Mouse (Mus musculus): ENCODE measurements around the gene Rfc4. TPM values are rescaled to one million over a fixed set of nuclear protein-coding genes. Genes with fewer than 3 reads are reported as not detected.

Rfc4 gene
- 136 TPM in 2 replicates for polyA plus RNA-seq (2015; fragmentation: Nextera tagmentation; extraction: Ambion mirVana)

GRCm38 (mm10) chr16:23127673-23128375, at the start of gene Rfc4:
Gene Rfc4 (minus strand): TSS chr16:23127737.
- under 1% methylated on average over 51 of the region's 51 CpGs for WGBS
- Histone ChIP-seq H3K9me3 (no peaks in the 10 kb centered on the region), H3K27me3 (no peaks in the 10 kb centered on the region), H3K4me2 (replicated peaks) (peak within 1 kb of the TSS; percentile 86), H3K4me1 (peaks cover 14% of the 10 kb centered on the region), H3K4me3 (peak within 1 kb of the TSS; percentile 75), H3K36me3 (peaks cover 13% of the 10 kb centered on the region), H3K9ac (peak within 1 kb of the TSS; percentile 89), H3K27ac (peak within 1 kb of the TSS; percentile 98)
- ATAC-seq (ENCODE audit: low FRiP score, low read depth): peak; percentile 93

GRCm38 (mm10) chr16:23175956-23176355, 48.4 kb upstream of the Rfc4 start:
- WGBS: 47% methylated on average over 3 of the region's 3 CpGs
- H3K27me3 ChIP-seq: no peaks in the 10 kb centered on the region
- no peak overlapping the region for H3K4me2 ChIP-seq (replicated peaks)
- no peaks in the 10 kb centered on the region for H3K9me3 ChIP-seq
- no peak overlapping the region for H3K9ac ChIP-seq
- no peak overlapping the region for H3K27ac ChIP-seq
- no peak overlapping the region for H3K4me3 ChIP-seq
- no peaks in the 10 kb centered on the region for H3K36me3 ChIP-seq
- no peak for ATAC-seq (ENCODE audit: low FRiP score, low read depth)
- no peaks in the 10 kb centered on the region for H3K4me1 ChIP-seq

- no peak for ATAC-seq (ENCODE audit: low FRiP score, low read depth)
- Histone ChIP-seq H3K4me3 (no peak overlapping the region), H3K9me3 (no peaks in the 10 kb centered on the region), H3K4me1 (no peaks in the 10 kb centered on the region), H3K36me3 (no peaks in the 10 kb centered on the region), H3K27ac (no peak overlapping the region), H3K9ac (no peak overlapping the region), H3K4me2 (replicated peaks) (no peak overlapping the region), H3K27me3 (no peaks in the 10 kb centered on the region)
- 89% methylated on average over 5 of the region's 5 CpGs for WGBS
Measured at GRCm38 (mm10) chr16:23174855-23175254, 47.3 kb upstream of the Rfc4 start.

GRCm38 (mm10) chr16:23173904-23174303, 46.4 kb upstream of the Rfc4 start:
- no peaks in the 10 kb centered on the region for H3K36me3 ChIP-seq
- H3K9me3 ChIP-seq: no peaks in the 10 kb centered on the region

GRCm38 (mm10) chr16:23170813-23171212, 43.3 kb upstream of the Rfc4 start:
- H3K9me3 ChIP-seq: no peaks in the 10 kb centered on the region
- WGBS: 84% methylated on average over 3 of the region's 3 CpGs
- H3K36me3 ChIP-seq: no peaks in the 10 kb centered on the region
- H3K4me1 ChIP-seq: no peaks in the 10 kb centered on the region
- H3K4me3 ChIP-seq: no peak overlapping the region
- H3K4me2 ChIP-seq (replicated peaks): no peak overlapping the region
- no peaks in the 10 kb centered on the region for H3K27me3 ChIP-seq
- ATAC-seq (ENCODE audit: low FRiP score, low read depth): no peak
- no peak overlapping the region for H3K27ac ChIP-seq
- H3K9ac ChIP-seq: no peak overlapping the region

More at GRCm38 (mm10) chr16:23173904-23174303, 46.4 kb upstream of the Rfc4 start:
- no peak for ATAC-seq (ENCODE audit: low FRiP score, low read depth)
- Histone ChIP-seq H3K4me2 (replicated peaks) (no peak overlapping the region), H3K4me1 (no peaks in the 10 kb centered on the region), H3K4me3 (no peak overlapping the region), H3K9ac (no peak overlapping the region), H3K27me3 (no peaks in the 10 kb centered on the region), H3K27ac (no peak overlapping the region)
- WGBS: 93% methylated on average over 5 of the region's 5 CpGs

GRCm38 (mm10) chr16:23167079-23167478, 39.5 kb upstream of the Rfc4 start:
- H3K9me3 ChIP-seq: no peaks in the 10 kb centered on the region
- H3K4me1 ChIP-seq: no peaks in the 10 kb centered on the region
- H3K4me2 ChIP-seq (replicated peaks): no peak overlapping the region
- no peak overlapping the region for H3K27ac ChIP-seq
- no peak for ATAC-seq (ENCODE audit: low FRiP score, low read depth)
- H3K36me3 ChIP-seq: no peaks in the 10 kb centered on the region
- 62% methylated on average over 5 of the region's 5 CpGs for WGBS
- no peak overlapping the region for H3K9ac ChIP-seq
- no peak overlapping the region for H3K4me3 ChIP-seq
- H3K27me3 ChIP-seq: no peaks in the 10 kb centered on the region

GRCm38 (mm10) chr16:23166646-23167045, 39.1 kb upstream of the Rfc4 start:
- no peak for ATAC-seq (ENCODE audit: low FRiP score, low read depth)
- Histone ChIP-seq H3K27me3 (no peaks in the 10 kb centered on the region), H3K4me2 (replicated peaks) (no peak overlapping the region), H3K9ac (no peak overlapping the region), H3K36me3 (no peaks in the 10 kb centered on the region), H3K27ac (no peak overlapping the region), H3K4me3 (no peak overlapping the region), H3K4me1 (no peaks in the 10 kb centered on the region), H3K9me3 (no peaks in the 10 kb centered on the region)
- 85% methylated on average over 1 of the region's 1 CpGs for WGBS

- Histone ChIP-seq H3K4me1 (no peaks in the 10 kb centered on the region), H3K27ac (no peak overlapping the region), H3K4me3 (no peak overlapping the region), H3K9me3 (no peaks in the 10 kb centered on the region), H3K36me3 (no peaks in the 10 kb centered on the region), H3K27me3 (no peaks in the 10 kb centered on the region), H3K9ac (no peak overlapping the region), H3K4me2 (replicated peaks) (no peak overlapping the region)
- ATAC-seq (ENCODE audit: low FRiP score, low read depth): no peak
- WGBS: 57% methylated on average over 9 of the region's 9 CpGs
Measured at GRCm38 (mm10) chr16:23165441-23165840, 37.9 kb upstream of the Rfc4 start.

- no peak overlapping the region for H3K4me3 ChIP-seq
- H3K9me3 ChIP-seq: no peaks in the 10 kb centered on the region
- 73% methylated on average over 6 of the region's 6 CpGs for WGBS
- no peak overlapping the region for H3K27ac ChIP-seq
- no peaks in the 10 kb centered on the region for H3K27me3 ChIP-seq
- ATAC-seq (ENCODE audit: low FRiP score, low read depth): no peak
- no peaks in the 10 kb centered on the region for H3K4me1 ChIP-seq
- no peak overlapping the region for H3K4me2 ChIP-seq (replicated peaks)
- no peak overlapping the region for H3K9ac ChIP-seq
- H3K36me3 ChIP-seq: no peaks in the 10 kb centered on the region
Measured at GRCm38 (mm10) chr16:23164443-23164842, 36.9 kb upstream of the Rfc4 start.

GRCm38 (mm10) chr16:23162116-23162515, 34.6 kb upstream of the Rfc4 start:
- no peak for ATAC-seq (ENCODE audit: low FRiP score, low read depth)
- Histone ChIP-seq H3K36me3 (no peaks in the 10 kb centered on the region), H3K4me3 (no peak overlapping the region), H3K9ac (no peak overlapping the region), H3K27ac (no peak overlapping the region), H3K4me1 (no peaks in the 10 kb centered on the region), H3K9me3 (no peaks in the 10 kb centered on the region), H3K27me3 (no peaks in the 10 kb centered on the region), H3K4me2 (replicated peaks) (no peak overlapping the region)
- 67% methylated on average over 3 of the region's 3 CpGs for whole genome bisulfite sequencing

- H3K4me1 ChIP-seq: no peaks in the 10 kb centered on the region
- H3K9me3 ChIP-seq: no peaks in the 10 kb centered on the region
- no peaks in the 10 kb centered on the region for H3K36me3 ChIP-seq
- no peak overlapping the region for H3K9ac ChIP-seq
- no peaks in the 10 kb centered on the region for H3K27me3 ChIP-seq
- WGBS: 74% methylated on average over 2 of the region's 2 CpGs
- no peak overlapping the region for H3K4me3 ChIP-seq
- H3K27ac ChIP-seq: no peak overlapping the region
- no peak for ATAC-seq (ENCODE audit: low FRiP score, low read depth)
- no peak overlapping the region for H3K4me2 ChIP-seq (replicated peaks)
Measured at GRCm38 (mm10) chr16:23159749-23160148, 32.2 kb upstream of the Rfc4 start.

- no peaks in the 10 kb centered on the region for H3K9me3 ChIP-seq
- no peak overlapping the region for H3K4me3 ChIP-seq
- no peaks in the 10 kb centered on the region for H3K36me3 ChIP-seq
- ATAC-seq (ENCODE audit: low FRiP score, low read depth): no peak
- H3K4me1 ChIP-seq: no peaks in the 10 kb centered on the region
- no peak overlapping the region for H3K4me2 ChIP-seq (replicated peaks)
- WGBS: 62% methylated on average over 2 of the region's 2 CpGs
- no peak overlapping the region for H3K27ac ChIP-seq
- H3K9ac ChIP-seq: no peak overlapping the region
- H3K27me3 ChIP-seq: no peaks in the 10 kb centered on the region
Measured at GRCm38 (mm10) chr16:23158957-23159356, 31.4 kb upstream of the Rfc4 start.

GRCm38 (mm10) chr16:23158292-23158691, 30.8 kb upstream of the Rfc4 start:
- WGBS: 87% methylated on average over 7 of the region's 7 CpGs
- Histone ChIP-seq H3K9ac (no peak overlapping the region), H3K9me3 (no peaks in the 10 kb centered on the region), H3K27ac (no peak overlapping the region), H3K36me3 (no peaks in the 10 kb centered on the region), H3K4me1 (no peaks in the 10 kb centered on the region), H3K4me2 (replicated peaks) (no peak overlapping the region), H3K27me3 (no peaks in the 10 kb centered on the region), H3K4me3 (no peak overlapping the region)
- no peak for ATAC-seq (ENCODE audit: low FRiP score, low read depth)

Data from limb, embryonic 13.5 days (tissue).